Comparison of ENCODE assay signal across 16 mouse cellular contexts in the genomic region with DNA sequence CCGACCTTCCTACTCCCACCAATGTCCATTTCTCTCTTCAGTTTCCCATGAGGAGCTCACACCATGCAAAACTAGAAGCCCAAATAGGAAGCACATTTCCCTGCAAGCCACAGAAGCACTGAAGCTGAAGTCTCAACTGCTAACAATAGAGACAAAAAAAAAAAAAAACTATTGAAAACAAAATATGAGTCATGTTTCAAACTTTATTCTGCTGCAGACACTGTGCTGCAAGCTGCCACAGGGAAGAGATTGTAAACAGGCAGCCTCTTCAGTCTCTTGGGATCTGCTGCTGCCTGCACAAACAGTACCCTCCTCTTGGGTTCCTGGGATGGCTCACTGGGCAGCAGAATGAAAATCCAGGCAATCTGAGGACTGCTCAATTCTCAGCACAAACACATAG.
DNase-seq lines count a peak whose midpoint lies in the region; ATAC-seq and TF ChIP-seq lines count a peak whose summit lies in the region.
"Had no signal": no experiment of that assay in that cellular context is flagged by ENCODE, and none has a peak within 500 bp of the region (broad histone marks: within the 10 kb centered on the region; RNA-seq: fewer than 3 reads in every experiment).

No protein-coding gene starts in this region.

- no peak for TF ChIP-seq EP300 in stomach, postnatal 0 days (optimal IDR thresholded peaks at IDR 0.05)

- H3K9ac ChIP-seq in embryonic facial prominence, embryonic 13.5 days: no peak overlapping the region
- H3K9ac ChIP-seq in kidney, embryonic 16.5 days (replicated peaks; ENCODE audit: low read length): no peak overlapping the region
- H3K9ac ChIP-seq in stomach, embryonic 16.5 days (ENCODE audit: low read length): no peak overlapping the region
- H3K9ac ChIP-seq in stomach, postnatal 0 days (ENCODE audit: low read length): no peak overlapping the region
- H3K9ac ChIP-seq: heart, embryonic 13.5 days; liver, embryonic 13.5 days had no signal

- H3K36me3 ChIP-seq in embryonic facial prominence, embryonic 13.5 days: no peaks in the 10 kb centered on the region
- H3K36me3 ChIP-seq in embryonic facial prominence, embryonic 10.5 days (replicated peaks): no peaks in the 10 kb centered on the region
- no peaks in the 10 kb centered on the region for H3K36me3 ChIP-seq in kidney, embryonic 16.5 days (ENCODE audit: insufficient read depth, low read length)
- H3K36me3 ChIP-seq in stomach, embryonic 16.5 days (ENCODE audit: control insufficient read depth, insufficient read depth, low read length): no peaks in the 10 kb centered on the region
- H3K36me3 ChIP-seq in stomach, postnatal 0 days (ENCODE audit: control insufficient read depth, insufficient read depth, low read length): no peaks in the 10 kb centered on the region
- H3K36me3 ChIP-seq: G1E; heart, embryonic 13.5 days; liver, embryonic 13.5 days had no signal

- 0 out of 2 replicates have a peak overlapping the region, but pooled peaks have one; percentile 24 for H3K27ac ChIP-seq in embryonic facial prominence, embryonic 13.5 days
- H3K27ac ChIP-seq in embryonic facial prominence, embryonic 10.5 days (replicated peaks): no peak overlapping the region
- 0 out of 2 replicates have a peak overlapping the region, but pooled peaks have one; percentile 35 for H3K27ac ChIP-seq in kidney, embryonic 16.5 days (ENCODE audit: low read length)
- H3K27ac ChIP-seq in stomach, embryonic 16.5 days (ENCODE audit: low read length): 0 out of 2 replicates have a peak overlapping the region, but pooled peaks have one; percentile 14
- H3K27ac ChIP-seq in stomach, postnatal 0 days (replicated peaks): no peak overlapping the region
- H3K27ac ChIP-seq: heart, embryonic 13.5 days; liver, embryonic 13.5 days; macrophage had no signal

- H3K4me1 ChIP-seq in embryonic facial prominence, embryonic 13.5 days: no peaks in the 10 kb centered on the region; the same call in 1 of the 2 replicates
- H3K4me1 ChIP-seq in embryonic facial prominence, embryonic 10.5 days: no peaks in the 10 kb centered on the region
- H3K4me1 ChIP-seq in kidney, embryonic 16.5 days (ENCODE audit: insufficient read depth, low read length): no peaks in the 10 kb centered on the region
- H3K4me1 ChIP-seq in stomach, embryonic 16.5 days (ENCODE audit: control insufficient read depth, insufficient read depth, low read length): no peaks in the 10 kb centered on the region
- no peaks in the 10 kb centered on the region for H3K4me1 ChIP-seq in stomach, postnatal 0 days (replicated peaks; ENCODE audit: control insufficient read depth, insufficient read depth)
- H3K4me1 ChIP-seq: heart, embryonic 13.5 days; liver, embryonic 13.5 days had no signal

- H3K4me2 ChIP-seq in embryonic facial prominence, embryonic 13.5 days: no peak overlapping the region
- no peak overlapping the region for H3K4me2 ChIP-seq in kidney, embryonic 16.5 days (replicated peaks; ENCODE audit: low read depth, low read length)
- H3K4me2 ChIP-seq in stomach, embryonic 16.5 days (ENCODE audit: low read depth, low read length): no peak overlapping the region
- H3K4me2 ChIP-seq in stomach, postnatal 0 days (replicated peaks; ENCODE audit: low read depth): no peak overlapping the region
- H3K4me2 ChIP-seq: heart, embryonic 13.5 days; liver, embryonic 13.5 days had no signal

- WGBS in embryonic facial prominence, embryonic 13.5 days: 80% methylated on average over 1 of the region's 1 CpGs
- WGBS in embryonic facial prominence, embryonic 10.5 days: 72% methylated on average over 1 of the region's 1 CpGs
- 73% methylated on average over 1 of the region's 1 CpGs for WGBS in kidney, embryonic 16.5 days
- 78% methylated on average over 1 of the region's 1 CpGs for WGBS in stomach, embryonic 16.5 days
- 82% methylated on average over 1 of the region's 1 CpGs for WGBS in stomach, postnatal 0 days

- H3K9me3 ChIP-seq in embryonic facial prominence, embryonic 13.5 days: no peaks in the 10 kb centered on the region
- no peaks in the 10 kb centered on the region for H3K9me3 ChIP-seq in embryonic facial prominence, embryonic 10.5 days
- H3K9me3 ChIP-seq in kidney, embryonic 16.5 days (ENCODE audit: low read length): no peaks in the 10 kb centered on the region
- no peaks in the 10 kb centered on the region for H3K9me3 ChIP-seq in stomach, embryonic 16.5 days (replicated peaks; ENCODE audit: control insufficient read depth, low read length)
- no peaks in the 10 kb centered on the region for H3K9me3 ChIP-seq in stomach, postnatal 0 days (ENCODE audit: control insufficient read depth, low read length)
- H3K9me3 ChIP-seq: G1E; heart, embryonic 13.5 days; liver, embryonic 13.5 days had no signal

- DNase-seq in embryonic facial prominence, embryonic 10.5 days (ENCODE audit: low spot score): no peak
- DNase-seq in kidney, postnatal 4 days: no peak
- no peak for DNase-seq in stomach, postnatal 0 days (ENCODE audit: low spot score)
- DNase-seq in spleen, postnatal 14 days (ENCODE audit: low spot score in 2 of 2): no peak
- no peak for DNase-seq in adrenal gland, postnatal 36 days
- DNase-seq: cerebellum, postnatal 10 days; liver, embryonic 13.5 days; spleen, adult 18-20 months; thymus, adult 2 months had no signal

- H3K27me3 ChIP-seq in embryonic facial prominence, embryonic 13.5 days: no peaks in the 10 kb centered on the region
- no peaks in the 10 kb centered on the region for H3K27me3 ChIP-seq in embryonic facial prominence, embryonic 10.5 days (replicated peaks; ENCODE audit: low read depth, poor library complexity, severe bottlenecking)
- H3K27me3 ChIP-seq in kidney, embryonic 16.5 days (ENCODE audit: insufficient read depth, low read length): no peaks in the 10 kb centered on the region
- H3K27me3 ChIP-seq in stomach, embryonic 16.5 days (ENCODE audit: control insufficient read depth, insufficient read depth, low read length): no peaks in the 10 kb centered on the region
- no peaks in the 10 kb centered on the region for H3K27me3 ChIP-seq in stomach, postnatal 0 days (ENCODE audit: control insufficient read depth, insufficient read depth, low read length)
- H3K27me3 ChIP-seq: heart, embryonic 13.5 days; liver, embryonic 13.5 days had no signal

- no peak overlapping the region for H3K4me3 ChIP-seq in embryonic facial prominence, embryonic 13.5 days
- H3K4me3 ChIP-seq in embryonic facial prominence, embryonic 10.5 days: no peak overlapping the region
- H3K4me3 ChIP-seq in kidney, embryonic 16.5 days (ENCODE audit: low read length): no peak overlapping the region
- H3K4me3 ChIP-seq in stomach, embryonic 16.5 days (replicated peaks; ENCODE audit: low read length): no peak overlapping the region
- no peak overlapping the region for H3K4me3 ChIP-seq in stomach, postnatal 0 days (ENCODE audit: low read depth, low read length)
- H3K4me3 ChIP-seq: heart, embryonic 13.5 days; liver, embryonic 13.5 days had no signal

- no peak for ATAC-seq in embryonic facial prominence, embryonic 13.5 days (ENCODE audit: insufficient number of reproducible peaks, insufficient read depth, low FRiP score, low TSS enrichment, low read depth)
- ATAC-seq in kidney, embryonic 16.5 days (ENCODE audit: low FRiP score, low TSS enrichment): no peak
- ATAC-seq in stomach, embryonic 16.5 days (ENCODE audit: insufficient read depth, low FRiP score): no peak
- no peak for ATAC-seq in stomach, postnatal 0 days (ENCODE audit: low FRiP score, low TSS enrichment)
- ATAC-seq: activated CD4-positive, CD25-positive, alpha-beta regulatory T cell, adult 4 months had no signal

- no peak for TF ChIP-seq CTCF in stomach, postnatal 0 days (IDR thresholded peaks at IDR 0.05; ENCODE audit: low read depth)

Comparison
In these comparisons a context has a peak if more than half of its experiments do, and no peak if none do; other contexts are left out.
1. H3K27ac ChIP-seq: peak in embryonic facial prominence, embryonic 13.5 days (single experiment), kidney, embryonic 16.5 days (single experiment) and stomach, embryonic 16.5 days (single experiment); none in embryonic facial prominence, embryonic 10.5 days (single experiment) and stomach, postnatal 0 days (single experiment).